Mouse (Mus musculus): Measurements from ENCODE around the gene Gm20388.
"Not testable (repeated sequence)": the region's sequence is repeated elsewhere in the genome, so short reads cannot be mapped to it uniquely, and the experiment has no call there.

Gene Gm20388

GRCm38 (mm10) chr8:122313310-122313709, 2402.7 kb downstream of the Gm20388 start:
- no peak for DNase-seq (ENCODE audit: low spot score in 2 of 2)

GRCm38 (mm10) chr8:122314899-122315496, 2404.4 kb downstream of the Gm20388 start:
- no peak for DNase-seq (ENCODE audit: low spot score in 2 of 2)

GRCm38 (mm10) chr8:122316402-122316801, 2405.8 kb downstream of the Gm20388 start:
- no peak for DNase-seq (ENCODE audit: low spot score in 2 of 2)

- DNase-seq (ENCODE audit: low spot score in 2 of 2), result no peak
These were observed 2407.4 kb downstream of the Gm20388 start for GRCm38 (mm10) chr8:122317918-122318475.

- no peak for DNase-seq (ENCODE audit: low spot score in 2 of 2)
These were observed 2408.5 kb downstream of the Gm20388 start for GRCm38 (mm10) chr8:122319045-122319707.

- DNase-seq (ENCODE audit: low spot score in 2 of 2), result no peak
These were observed 2409.1 kb downstream of the Gm20388 start for GRCm38 (mm10) chr8:122319708-122320075.

GRCm38 (mm10) chr8:122320541-122320940, 2409.9 kb downstream of the Gm20388 start:
- DNase-seq (ENCODE audit: low spot score in 2 of 2), result no peak

- peak; percentile 71 to 72 for DNase-seq (ENCODE audit: low spot score in 2 of 2)
These were observed 2410.8 kb downstream of the Gm20388 start for GRCm38 (mm10) chr8:122321455-122321921.

- no peak for DNase-seq (ENCODE audit: low spot score in 2 of 2)
These were observed 2411.5 kb downstream of the Gm20388 start for GRCm38 (mm10) chr8:122322126-122322525.

GRCm38 (mm10) chr8:122322792-122323191, 2412.2 kb downstream of the Gm20388 start:
- DNase-seq (ENCODE audit: low spot score in 2 of 2), result no peak

GRCm38 (mm10) chr8:122323951-122324402, 2413.3 kb downstream of the Gm20388 start:
- DNase-seq (ENCODE audit: low spot score in 2 of 2), result not testable (repeated sequence)

GRCm38 (mm10) chr8:122325196-122325595, 2414.6 kb downstream of the Gm20388 start:
- DNase-seq (ENCODE audit: low spot score in 2 of 2), result no peak

GRCm38 (mm10) chr8:122326114-122326542, 2415.5 kb downstream of the Gm20388 start:
- DNase-seq (ENCODE audit: low spot score in 2 of 2), result no peak

GRCm38 (mm10) chr8:122329072-122329471, 2418.4 kb downstream of the Gm20388 start:
- no peak for DNase-seq (ENCODE audit: low spot score in 2 of 2)

- no peak for DNase-seq (ENCODE audit: low spot score in 2 of 2)
These were observed 2419.1 kb downstream of the Gm20388 start for GRCm38 (mm10) chr8:122329553-122330239.

GRCm38 (mm10) chr8:122330446-122331133, 2419.9 kb downstream of the Gm20388 start:
- no peak for DNase-seq (ENCODE audit: low spot score in 2 of 2)

- no peak for DNase-seq (ENCODE audit: low spot score in 2 of 2)
These were observed 2420.5 kb downstream of the Gm20388 start for GRCm38 (mm10) chr8:122331134-122331523.

- DNase-seq (ENCODE audit: low spot score in 2 of 2), result peak; percentile 76 to 85
These were observed 2422.3 kb downstream of the Gm20388 start for GRCm38 (mm10) chr8:122332753-122333506.

GRCm38 (mm10) chr8:122333531-122333930, 2422.9 kb downstream of the Gm20388 start:
- DNase-seq (ENCODE audit: low spot score in 2 of 2), result no peak

- DNase-seq (ENCODE audit: low spot score in 2 of 2), result no peak
These were observed 2424.3 kb downstream of the Gm20388 start for GRCm38 (mm10) chr8:122334791-122335490.
